Mouse (Mus musculus): ENCODE measurements around the gene Acot13.

DNA sequence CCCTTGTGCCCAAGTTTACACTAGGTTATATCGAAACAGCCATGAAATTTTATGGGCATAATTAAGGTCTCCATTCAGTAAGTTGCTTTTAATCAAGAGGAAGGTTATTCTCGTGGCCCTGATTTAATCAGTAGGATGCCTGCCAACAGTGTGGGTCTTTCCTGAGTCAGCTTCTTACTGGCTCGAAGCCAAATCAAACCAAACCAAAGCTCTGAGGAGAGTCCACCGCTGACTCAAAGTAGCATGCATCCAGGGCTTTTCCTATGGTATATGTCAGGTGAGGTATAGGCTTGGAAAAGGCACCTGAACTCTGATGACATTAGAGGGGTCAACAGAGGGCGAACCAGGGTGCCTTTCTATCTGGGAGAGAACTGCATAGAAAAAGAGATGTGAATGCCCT, 49.4 kb downstream of the Acot13 start:
- TF ChIP-seq TAL1 (conservative IDR thresholded peaks at IDR 0.05; ENCODE audit: low read depth, low read length), result no peak
- no peak for TF ChIP-seq GATA1 (IDR thresholded peaks at IDR 0.05; ENCODE audit: borderline replicate concordance, low read length)
- TF ChIP-seq CTCF (IDR thresholded peaks at IDR 0.05; ENCODE audit: low read depth, low read length), result no peak

Data from G1E (cell line).